24 mouse cellular contexts compared by ENCODE assay signal in the genomic region with DNA sequence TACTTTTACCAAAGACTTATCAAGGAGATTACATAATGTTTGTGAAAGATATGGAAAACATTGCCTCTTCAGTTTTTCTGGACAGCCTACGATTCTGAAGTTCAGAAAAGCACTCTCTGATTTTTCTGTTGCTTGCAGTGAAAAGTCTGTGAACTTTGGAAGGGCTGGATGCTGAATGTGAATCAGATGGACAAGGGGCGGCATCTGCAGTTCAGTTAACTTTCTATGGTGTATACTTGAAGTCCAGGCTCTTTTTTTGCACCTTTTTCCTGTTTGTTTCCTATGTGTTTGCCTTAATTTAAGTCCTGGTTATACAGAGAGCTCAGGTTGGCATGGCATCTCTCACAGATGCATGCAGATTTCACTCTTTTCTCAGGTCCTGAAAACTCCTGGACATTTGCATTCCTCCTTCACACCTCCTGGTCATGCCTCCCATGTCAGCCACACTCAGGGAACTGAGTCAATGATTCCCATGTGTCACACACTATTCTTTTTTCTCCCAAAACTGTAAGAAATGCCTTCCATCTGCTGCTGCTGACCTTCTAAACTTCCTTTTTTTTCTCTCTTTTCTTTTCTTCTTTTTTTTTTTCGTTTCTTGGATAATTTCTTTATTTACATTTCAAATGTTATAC.
DNase-seq lines count a peak whose midpoint lies in the region; ATAC-seq and TF ChIP-seq lines count a peak whose summit lies in the region.
"Had no signal": no experiment of that assay in that cellular context is flagged by ENCODE, and none has a peak within 500 bp of the region (broad histone marks: within the 10 kb centered on the region; RNA-seq: fewer than 3 reads in every experiment).

No protein-coding gene starts in this region.

- TF ChIP-seq CTCF in forebrain, postnatal 0 days (IDR thresholded peaks at IDR 0.05; ENCODE audit: low read depth) = no peak
- TF ChIP-seq CTCF in lung, postnatal 0 days (IDR thresholded peaks at IDR 0.05) = no peak

- no peak overlapping the region for H3K4me3 ChIP-seq in forebrain, embryonic 13.5 days
- no peak overlapping the region for H3K4me3 ChIP-seq in forebrain, postnatal 0 days (ENCODE audit: low read depth, low read length)
- H3K4me3 ChIP-seq in lung, postnatal 0 days (ENCODE audit: low read depth, low read length) = no peak overlapping the region
- H3K4me3 ChIP-seq: embryonic facial prominence, embryonic 15.5 days; erythroblast, embryonic 14.5 days; heart, adult 2 months; heart, embryonic 15.5 days; hindbrain, embryonic 13.5 days had no signal

- H3K27ac ChIP-seq in forebrain, embryonic 13.5 days = no peak overlapping the region
- H3K27ac ChIP-seq in forebrain, postnatal 0 days (ENCODE audit: low read depth, low read length) = no peak overlapping the region
- H3K27ac ChIP-seq in lung, postnatal 0 days (ENCODE audit: low read length) = no peak overlapping the region
- H3K27ac ChIP-seq: embryonic facial prominence, embryonic 15.5 days; heart, adult 2 months; heart, embryonic 15.5 days; hindbrain, embryonic 13.5 days; hindbrain, postnatal 0 days had no signal

- no peak overlapping the region for H3K9ac ChIP-seq in forebrain, embryonic 13.5 days
- no peak overlapping the region for H3K9ac ChIP-seq in forebrain, postnatal 0 days
- H3K9ac ChIP-seq in lung, postnatal 0 days (replicated peaks; ENCODE audit: low read depth) = no peak overlapping the region
- H3K9ac ChIP-seq: embryonic facial prominence, embryonic 15.5 days; heart, embryonic 15.5 days; hindbrain, embryonic 13.5 days had no signal

- no peaks in the 10 kb centered on the region for H3K27me3 ChIP-seq in forebrain, embryonic 13.5 days
- no peaks in the 10 kb centered on the region for H3K27me3 ChIP-seq in forebrain, postnatal 0 days (ENCODE audit: insufficient read depth, low read length)
- no peaks in the 10 kb centered on the region for H3K27me3 ChIP-seq in lung, postnatal 0 days (replicated peaks; ENCODE audit: insufficient read depth, low read length)
- H3K27me3 ChIP-seq: embryonic facial prominence, embryonic 15.5 days; heart, embryonic 15.5 days; hindbrain, embryonic 13.5 days had no signal

- H3K4me2 ChIP-seq in forebrain, embryonic 13.5 days = no peak overlapping the region
- no peak overlapping the region for H3K4me2 ChIP-seq in forebrain, postnatal 0 days (ENCODE audit: low read depth)
- no peak overlapping the region for H3K4me2 ChIP-seq in lung, postnatal 0 days (replicated peaks; ENCODE audit: low read depth, low read length)
- H3K4me2 ChIP-seq: embryonic facial prominence, embryonic 15.5 days; heart, embryonic 11.5 days; heart, embryonic 15.5 days; hindbrain, embryonic 13.5 days had no signal

- no peak for DNase-seq in forebrain, postnatal 0 days
- DNase-seq in frontal cortex, adult 2 months (ENCODE audit: extremely low spot score in 1 of 2, low spot score in 1 of 2) = no peak
- DNase-seq in lung, postnatal 0 days (ENCODE audit: low spot score) = peak; percentile 37
- DNase-seq in lung, postnatal 4 days = no peak
- DNase-seq in right cerebral cortex, postnatal 10 days (ENCODE audit: low spot score in 2 of 2) = no peak
- no peak for DNase-seq in cerebellum, adult 11 months
- DNase-seq: adrenal gland, postnatal 10 days; B cell, adult 2 months; cerebellum, adult 2 months; cerebellum, postnatal 10 days; embryo, embryonic 11 days; gastrocnemius, postnatal 14 days; heart, adult 2 months; heart, postnatal 14 days had no signal

- WGBS in forebrain, embryonic 13.5 days = 81% methylated on average over 3 of the region's 3 CpGs
- whole genome bisulfite sequencing in forebrain, postnatal 0 days = 57% methylated on average over 3 of the region's 3 CpGs
- 48% methylated on average over 3 of the region's 3 CpGs for WGBS in lung, postnatal 0 days

- 0 out of 2 replicates have a peak, but pooled peaks cover 8% of the 10 kb centered on the region for H3K4me1 ChIP-seq in forebrain, embryonic 13.5 days
- no peaks in the 10 kb centered on the region for H3K4me1 ChIP-seq in forebrain, postnatal 0 days (ENCODE audit: insufficient read depth)
- H3K4me1 ChIP-seq in lung, postnatal 0 days (ENCODE audit: insufficient read depth, low read depth, low read length) = no peaks in the 10 kb centered on the region
- H3K4me1 ChIP-seq: embryonic facial prominence, embryonic 15.5 days; heart, embryonic 15.5 days; hindbrain, embryonic 13.5 days had no signal

- ATAC-seq in forebrain, embryonic 13.5 days = 0 out of 2 replicates have a peak, but pooled peaks have one; percentile 39
- ATAC-seq in forebrain, postnatal 0 days = no peak
- peak; percentile 77 for ATAC-seq in frontal cortex, adult (ENCODE audit: low TSS enrichment)
- ATAC-seq in lung, postnatal 0 days = no peak
- ATAC-seq: CD4-positive, CD25-positive, alpha-beta regulatory T cell, adult 4 months; hindbrain, postnatal 0 days had no signal

- TF ChIP-seq EP300 in lung, postnatal 0 days (IDR thresholded peaks at IDR 0.05) = 0 out of 2 replicates have a peak, but pooled peaks have one; percentile 31

- peaks cover 7% of the 10 kb centered on the region for H3K36me3 ChIP-seq in forebrain, embryonic 13.5 days (ENCODE audit: poor library complexity, severe bottlenecking)
- no peaks in the 10 kb centered on the region for H3K36me3 ChIP-seq in forebrain, postnatal 0 days (ENCODE audit: insufficient read depth)
- H3K36me3 ChIP-seq in lung, postnatal 0 days (ENCODE audit: insufficient read depth, low read length) = no peaks in the 10 kb centered on the region
- H3K36me3 ChIP-seq: embryonic facial prominence, embryonic 15.5 days; G1E; heart, embryonic 15.5 days had no signal

- no peaks in the 10 kb centered on the region for H3K9me3 ChIP-seq in forebrain, embryonic 13.5 days (replicated peaks)
- H3K9me3 ChIP-seq in forebrain, postnatal 0 days (ENCODE audit: low read length) = no peaks in the 10 kb centered on the region
- H3K9me3 ChIP-seq in lung, postnatal 0 days (ENCODE audit: low read length) = no peaks in the 10 kb centered on the region
- H3K9me3 ChIP-seq: embryonic facial prominence, embryonic 15.5 days; heart, embryonic 15.5 days; hindbrain, embryonic 13.5 days had no signal

Comparison
In these comparisons a context has a peak if more than half of its experiments do, and no peak if none do; other contexts are left out.
1. ATAC-seq: peak in forebrain, embryonic 13.5 days (single experiment) and frontal cortex, adult (single experiment); none in forebrain, postnatal 0 days (single experiment) and lung, postnatal 0 days (single experiment).